ENCODE assay signal across 19 mouse cellular contexts in genomic region chr13:43225161-43225560, GRCm38 (mm10). TPM values are rescaled to one million over a fixed set of nuclear protein-coding genes. Genes with fewer than 3 reads are reported as not detected.
A peak's percentile ranks its signal among the peaks of the same experiment; 100 is the strongest.
DNase-seq lines count a peak whose midpoint lies in the region; ATAC-seq and TF ChIP-seq lines count a peak whose summit lies in the region.
"Had no signal": no experiment of that assay in that cellular context is flagged by ENCODE, and none has a peak within 500 bp of the region (broad histone marks: within the 10 kb centered on the region; RNA-seq: fewer than 3 reads in every experiment).

No protein-coding gene starts in this region.

- H3K27me3 ChIP-seq in hindbrain, postnatal 0 days (ENCODE audit: insufficient read depth, low read length), result no peaks in the 10 kb centered on the region
- no peaks in the 10 kb centered on the region for H3K27me3 ChIP-seq in hindbrain, embryonic 10.5 days (ENCODE audit: insufficient read depth, poor library complexity, severe bottlenecking)
- no peaks in the 10 kb centered on the region for H3K27me3 ChIP-seq in MEL (ENCODE audit: control insufficient read depth in 1 of 2, insufficient read depth in 2 of 2, low read length in 2 of 2)
- H3K27me3 ChIP-seq: embryonic facial prominence, embryonic 15.5 days; forebrain, embryonic 12.5 days; heart, embryonic 13.5 days; hindbrain, embryonic 12.5 days; limb, embryonic 12.5 days; midbrain, embryonic 12.5 days had no signal

- H3K4me1 ChIP-seq in hindbrain, postnatal 0 days (ENCODE audit: insufficient read depth, low read length), result 0 out of 2 replicates have a peak, but pooled peaks cover 3% of the 10 kb centered on the region
- 0 out of 2 replicates have a peak, but pooled peaks cover 2% of the 10 kb centered on the region for H3K4me1 ChIP-seq in hindbrain, embryonic 10.5 days (replicated peaks)
- H3K4me1 ChIP-seq in lung, adult 2 months (ENCODE audit: control insufficient read depth, insufficient read depth, low read length), result peaks cover 4% of the 10 kb centered on the region; the same call in 1 of the 2 replicates
- peaks cover 6 to 14% of the 10 kb centered on the region in 2 experiments for H3K4me1 ChIP-seq in MEL (ENCODE audit: control insufficient read depth in 1 of 2, insufficient read depth in 2 of 2, low read length in 2 of 2)
- H3K4me1 ChIP-seq: forebrain, embryonic 12.5 days; midbrain, embryonic 12.5 days had no signal

- H3K9me3 ChIP-seq in hindbrain, postnatal 0 days (ENCODE audit: low read length), result no peaks in the 10 kb centered on the region
- H3K9me3 ChIP-seq in hindbrain, embryonic 10.5 days, result 0 out of 2 replicates have a peak, but pooled peaks cover 2% of the 10 kb centered on the region
- H3K9me3 ChIP-seq in MEL (replicated peaks; ENCODE audit: insufficient read depth, low read length), result no peaks in the 10 kb centered on the region
- H3K9me3 ChIP-seq: embryonic facial prominence, embryonic 15.5 days; hindbrain, embryonic 12.5 days; midbrain, embryonic 12.5 days had no signal

- no peaks in the 10 kb centered on the region for H3K36me3 ChIP-seq in hindbrain, postnatal 0 days (ENCODE audit: insufficient read depth, low read length)
- H3K36me3 ChIP-seq in hindbrain, embryonic 10.5 days, result no peaks in the 10 kb centered on the region
- H3K36me3 ChIP-seq in MEL (ENCODE audit: control insufficient read depth in 1 of 2, insufficient read depth in 2 of 2, low read length in 2 of 2), result peaks cover 0 to 7% of the 10 kb centered on the region in 2 experiments; a peak in 2 of 4 replicates
- H3K36me3 ChIP-seq: embryonic facial prominence, embryonic 15.5 days; forebrain, embryonic 12.5 days; heart, embryonic 13.5 days; hindbrain, embryonic 12.5 days; limb, embryonic 12.5 days; midbrain, embryonic 12.5 days had no signal

- TF ChIP-seq POLR2A in lung, adult 2 months (IDR thresholded peaks at IDR 0.05; ENCODE audit: borderline replicate concordance, extremely low read depth, low read depth, low read length), result no peak
- no peak for TF ChIP-seq POLR2A in MEL (IDR thresholded peaks at IDR 0.05; ENCODE audit: control insufficient read depth in 1 of 2, insufficient read depth in 1 of 2, low read depth in 1 of 2, low read length in 2 of 2, poor library complexity in 1 of 2)

- TF ChIP-seq RAD21 in MEL (IDR thresholded peaks at IDR 0.05; ENCODE audit: low read depth, low read length), result peak; percentile 61

- peak; percentile 35 for TF ChIP-seq CTCF in hindbrain, postnatal 0 days (IDR thresholded peaks at IDR 0.05; ENCODE audit: low read depth)
- peak; percentile 29; the same call in 1 of the 2 replicates for TF ChIP-seq CTCF in lung, adult 2 months (IDR thresholded peaks at IDR 0.05; ENCODE audit: insufficient read depth, low read length)
- peak; percentile 64 to 70 (median 68) for TF ChIP-seq CTCF in MEL (IDR thresholded peaks at IDR 0.05 in 2 of 3, conservative IDR thresholded peaks at IDR 0.05 in 1 of 3; ENCODE audit: control insufficient read depth in 1 of 3, insufficient read depth in 1 of 3, low read depth in 2 of 3, low read length in 3 of 3, poor library complexity in 1 of 3, severe bottlenecking in 1 of 3)

- H3K4me2 ChIP-seq in hindbrain, postnatal 0 days (ENCODE audit: low read depth, low read length), result no peak overlapping the region
- H3K4me2 ChIP-seq: embryonic facial prominence, embryonic 15.5 days; forebrain, embryonic 12.5 days; hindbrain, embryonic 12.5 days; limb, embryonic 12.5 days; midbrain, embryonic 12.5 days had no signal

- H3K9ac ChIP-seq in hindbrain, postnatal 0 days (replicated peaks; ENCODE audit: low read length), result no peak overlapping the region
- H3K9ac ChIP-seq in MEL (ENCODE audit: control insufficient read depth, low read depth, low read length, poor library complexity, severe bottlenecking), result no peak overlapping the region
- H3K9ac ChIP-seq: embryonic facial prominence, embryonic 15.5 days; forebrain, embryonic 12.5 days; heart, embryonic 13.5 days; hindbrain, embryonic 12.5 days; limb, embryonic 12.5 days; midbrain, embryonic 12.5 days had no signal

- no peak for ATAC-seq in hindbrain, postnatal 0 days

- 81% methylated on average over 5 of the region's 5 CpGs for WGBS in hindbrain, postnatal 0 days
- 72% methylated on average over 5 of the region's 5 CpGs for WGBS in hindbrain, embryonic 10.5 days
- 85% methylated on average over 5 of the region's 5 CpGs for WGBS in lung, adult 2 months

- DNase-seq in hindbrain, postnatal 0 days (ENCODE audit: low spot score), result no peak
- DNase-seq in hindbrain, embryonic 10.5 days (ENCODE audit: low spot score), result no peak
- no peak for DNase-seq in lung, adult 2 months
- DNase-seq in lung, postnatal 25 days (ENCODE audit: low spot score), result no peak
- DNase-seq in MEL (ENCODE audit: low read depth, low spot score), result peak; percentile 71
- DNase-seq in naive thymus-derived CD4-positive, alpha-beta T cell, adult 2 months (ENCODE audit: low read depth), result peak; percentile 37
- DNase-seq in kidney, postnatal 4 days, result no peak
- no peak for DNase-seq in embryo, embryonic 10.5 days (ENCODE audit: low spot score)
- DNase-seq: adrenal gland, postnatal 36 days; cerebellum, adult 11 months; kidney, adult 18-20 months; lung, postnatal 14 days; right cerebral cortex, postnatal 14 days had no signal

- no peak overlapping the region for H3K27ac ChIP-seq in hindbrain, postnatal 0 days
- H3K27ac ChIP-seq in hindbrain, embryonic 10.5 days, result no peak overlapping the region
- H3K27ac ChIP-seq in MEL (ENCODE audit: control insufficient read depth, low read depth, low read length), result no peak overlapping the region
- H3K27ac ChIP-seq: embryonic facial prominence, embryonic 15.5 days; forebrain, embryonic 12.5 days; heart, embryonic 13.5 days; hindbrain, embryonic 12.5 days; limb, embryonic 12.5 days; midbrain, embryonic 12.5 days had no signal

- no peaks in the 10 kb centered on the region for H3K79me2 ChIP-seq in MEL (ENCODE audit: control insufficient read depth, insufficient read depth, low read length, poor library complexity)

- H3K4me3 ChIP-seq in hindbrain, postnatal 0 days (ENCODE audit: low read length), result no peak overlapping the region
- no peak overlapping the region for H3K4me3 ChIP-seq in hindbrain, embryonic 10.5 days
- no peak overlapping the region for H3K4me3 ChIP-seq in lung, adult 2 months (replicated peaks; ENCODE audit: extremely low read depth, low read depth, low read length)
- no peak overlapping the region for H3K4me3 ChIP-seq in MEL (ENCODE audit: control insufficient read depth in 1 of 2, insufficient read depth in 1 of 2, low read depth in 2 of 2, low read length in 2 of 2)
- H3K4me3 ChIP-seq: embryonic facial prominence, embryonic 15.5 days; forebrain, embryonic 12.5 days; heart, embryonic 13.5 days; hindbrain, embryonic 12.5 days; limb, embryonic 12.5 days; midbrain, embryonic 12.5 days had no signal

- TF ChIP-seq EP300 in MEL (IDR thresholded peaks at IDR 0.05; ENCODE audit: low read depth in 1 of 2, low read length in 2 of 2), result no peak

TF ChIP-seq in MEL, 35 proteins besides CTCF, POLR2A, EP300 and RAD21:
- TF ChIP-seq SIN3A (IDR thresholded peaks at IDR 0.05; ENCODE audit: low read length), result no peak
- TF ChIP-seq SMC3 (IDR thresholded peaks at IDR 0.05; ENCODE audit: low read depth, low read length), result peak; percentile 77
- TF ChIP-seq ZC3H11A (IDR thresholded peaks at IDR 0.05; ENCODE audit: low read depth, low read length), result peak; percentile 46; the same call in 1 of the 2 replicates
- TF ChIP-seq GATA1 (IDR thresholded peaks at IDR 0.05; ENCODE audit: low read depth, low read length), result no peak
- TF ChIP-seq USF1 (IDR thresholded peaks at IDR 0.05; ENCODE audit: low read depth, low read length), result no peak
- TF ChIP-seq MYC (IDR thresholded peaks at IDR 0.05; ENCODE audit: low read depth, low read length), result no peak
- no peak for TF ChIP-seq GABPA (IDR thresholded peaks at IDR 0.05; ENCODE audit: low read depth, low read length)
- TF ChIP-seq NRF1 (IDR thresholded peaks at IDR 0.05; ENCODE audit: insufficient read depth, low read depth, low read length, poor library complexity, severe bottlenecking), result no peak

RNA-seq across cellular contexts. Expression of gene Tbc1d7, which starts 53.9 kb away (rescaled TPM):
- 39.9 and 42.7 TPM in 2 replicates for total RNA-seq in hindbrain, postnatal 0 days (2014; rRNA removed)
- polyA plus RNA-seq in hindbrain, postnatal 0 days (2015; fragmentation: Nextera tagmentation; extraction: Ambion mirVana), result 86.6 and 87.9 TPM in 2 replicates
- polyA plus RNA-seq in hindbrain, embryonic 10.5 days (2016; fragmentation: Nextera tagmentation; extraction: Ambion mirVana), result 62.8 and 73.2 TPM in 2 replicates
- polyA plus RNA-seq in lung, adult 2 months (2012; rRNA removed), result 8.1 and 16.5 TPM in 2 replicates
- total RNA-seq in MEL (2012; rRNA removed), result 11.6 and 12.0 TPM in 2 replicates
- 10 to 100 TPM in 1 of 2 experiments, not detected in 1; 29.4 TPM for polyA plus RNA-seq in MEL (2012; ENCODE audit: insufficient read depth in 1 of 2, insufficient read length in 2 of 2, low read depth in 1 of 2, low replicate concordance in 2 of 2, missing spikeins in 1 of 2)

Comparison
In these comparisons a context has a peak if more than half of its experiments do, and no peak if none do; other contexts are left out.
1. DNase-seq: peak in MEL (single experiment) and naive thymus-derived CD4-positive, alpha-beta T cell, adult 2 months (single experiment); none in hindbrain, postnatal 0 days (single experiment), hindbrain, embryonic 10.5 days (single experiment), lung, adult 2 months (single experiment), lung, postnatal 25 days (single experiment), kidney, postnatal 4 days (0 of 2) and embryo, embryonic 10.5 days (single experiment).
2. Peak in every context shown above with its lines, with median percentiles within 50 percentile points of each other: CTCF ChIP-seq.